Mouse (Mus musculus): ENCODE data around the gene Tmem59.

- TF ChIP-seq CTCF (IDR thresholded peaks at IDR 0.05; ENCODE audit: low read depth, low read length) (no peak), TAL1 (conservative IDR thresholded peaks at IDR 0.05; ENCODE audit: low read depth, low read length) (no peak), GATA1 (IDR thresholded peaks at IDR 0.05; ENCODE audit: borderline replicate concordance, low read length) (no peak), POLR2AphosphoS5 (IDR thresholded peaks at IDR 0.05; ENCODE audit: insufficient replicate concordance, low read depth, low read length) (no peak)
These were observed 24.8 kb downstream of the Tmem59 start for GRCm38 (mm10) chr4:107203001-107203400.
